Mouse (Mus musculus) spleen, adult 18-20 months (tissue): ENCODE data around the gene Otog.

Experiments
- DNase-seq, 2 experiments: peaks; one replicate each; pipeline ENCODE4 v3.0.0; 2022; ENCODE audit warnings: mixed read lengths in 2 of 2

The Otog gene

DNA sequence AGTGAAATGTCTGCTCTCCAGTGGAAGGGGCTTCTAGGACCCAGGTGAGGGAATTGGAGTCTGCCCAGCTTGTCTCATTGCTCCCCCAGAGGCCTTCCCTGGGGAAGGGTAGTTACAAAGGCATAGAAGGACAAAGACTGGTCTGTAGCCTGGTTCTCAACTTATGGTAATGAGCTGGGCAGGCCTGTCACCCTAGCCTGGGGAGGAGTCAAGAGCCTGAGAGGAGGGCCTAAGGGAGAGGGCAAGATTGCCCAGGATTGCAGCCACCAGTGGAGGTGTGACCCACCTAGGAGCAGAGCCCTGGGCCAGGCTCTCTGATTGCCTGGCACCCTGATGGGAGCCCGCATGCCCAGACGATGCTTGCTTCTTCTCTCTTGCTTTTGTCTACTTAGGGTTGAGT, at the start of gene Otog:
Gene Otog, plus strand, starts transcription at position 292 of the 400 bp plus-strand sequence.
- DNase-seq: no peak

DNA sequence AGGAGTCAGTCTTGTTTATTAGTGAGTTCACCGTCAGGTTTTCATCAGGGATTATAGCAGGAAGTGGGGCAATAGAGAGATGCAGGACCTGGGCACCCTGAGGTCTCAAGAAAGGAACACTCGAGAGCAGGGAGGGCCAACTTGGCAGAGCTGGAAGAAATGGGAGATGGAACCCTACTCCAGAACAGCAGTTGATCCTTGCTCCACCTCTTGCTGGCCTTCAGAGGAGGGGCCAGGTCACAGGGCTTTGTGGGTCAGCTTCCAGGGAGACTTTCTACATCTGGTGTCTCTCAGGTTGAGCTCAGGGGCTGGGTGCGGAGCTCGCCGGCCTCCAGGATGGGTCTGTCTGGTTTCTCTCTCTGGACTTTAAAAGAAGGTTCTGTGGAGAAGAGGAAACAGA, 45.4 kb upstream of the Otog start:
- DNase-seq: no peak

DNA sequence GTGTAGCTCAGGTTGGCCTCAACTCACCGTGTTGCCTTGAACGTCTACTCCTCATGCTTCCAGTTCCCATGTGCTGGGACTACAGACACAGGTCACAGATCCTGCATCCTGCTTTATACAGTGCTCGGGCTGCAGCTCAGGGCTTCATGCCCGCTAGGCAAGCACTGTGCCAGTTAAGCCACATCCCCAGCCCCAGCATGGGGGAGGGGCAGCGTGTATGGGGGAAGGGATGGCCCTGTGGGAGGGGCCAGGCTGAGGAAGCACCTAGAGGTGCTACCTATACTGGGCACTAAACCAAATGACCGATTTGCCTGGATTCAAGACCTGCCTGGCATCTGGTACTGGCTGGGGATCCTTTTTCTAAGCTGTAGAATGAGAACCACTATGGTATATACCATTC, 40.8 kb upstream of the Otog start:
- no peak for DNase-seq

DNA sequence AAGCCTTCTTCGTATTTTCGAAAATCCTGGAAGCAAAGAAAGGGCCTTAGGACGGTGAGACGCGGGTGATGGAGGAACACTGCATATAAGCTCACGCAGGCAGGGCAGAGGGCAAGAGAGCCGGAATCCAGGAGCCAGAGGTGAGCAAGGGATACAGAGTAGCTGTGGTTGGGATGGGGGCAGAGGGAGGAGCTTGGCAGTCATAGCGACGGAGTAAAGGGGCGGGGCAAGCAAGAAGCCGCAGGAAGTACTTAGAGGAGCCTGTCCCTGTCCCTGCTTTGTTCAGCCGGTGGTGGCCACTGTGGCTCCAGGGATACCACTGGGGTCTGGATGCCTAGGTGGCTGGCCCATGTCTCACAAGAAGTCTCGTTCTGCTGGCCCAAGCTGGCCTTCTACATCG, 39.1 kb upstream of the Otog start:
- DNase-seq: no peak

DNA sequence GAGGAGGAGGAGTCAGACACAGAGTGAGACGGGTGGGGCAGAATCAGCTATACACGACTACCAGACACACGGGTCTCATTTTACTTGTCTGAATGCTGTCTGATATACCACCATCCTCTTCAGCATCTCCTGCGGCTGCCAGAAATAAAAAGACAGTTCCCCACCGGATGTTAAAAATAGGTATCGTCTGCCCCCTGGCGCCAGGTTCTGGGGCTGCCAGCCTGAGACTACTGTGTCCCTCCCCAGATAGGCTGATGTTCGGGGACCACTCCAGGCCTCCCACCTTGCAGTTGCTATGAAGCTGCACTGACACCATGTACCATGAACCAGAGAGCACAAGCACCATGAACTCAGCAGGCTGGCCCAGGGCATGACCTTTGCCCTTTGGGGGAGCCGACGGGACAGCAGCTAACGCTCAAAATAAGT, 36.7 kb upstream of the Otog start:
- DNase-seq: peak in 1 of 2 experiments; percentile 56

DNA sequence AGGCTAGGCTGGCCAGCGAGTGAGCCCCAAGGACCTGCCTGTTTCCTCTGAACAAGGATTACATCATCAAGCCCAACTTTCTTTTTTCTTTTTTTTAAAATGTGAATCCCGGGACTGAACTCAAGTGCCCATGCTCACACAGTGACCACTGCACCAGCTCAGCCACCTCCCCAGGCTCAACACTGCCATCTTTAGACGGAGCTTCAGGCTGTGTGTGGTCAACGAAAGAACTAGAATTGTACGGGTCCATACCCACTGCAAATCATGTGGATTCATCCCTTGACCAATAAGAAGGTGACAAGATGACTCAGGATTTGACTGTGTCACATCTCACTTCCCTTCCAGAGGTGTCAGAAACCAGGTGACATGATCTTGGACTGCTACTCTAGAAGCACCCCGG, 36.0 kb upstream of the Otog start:
- no peak for DNase-seq

DNA sequence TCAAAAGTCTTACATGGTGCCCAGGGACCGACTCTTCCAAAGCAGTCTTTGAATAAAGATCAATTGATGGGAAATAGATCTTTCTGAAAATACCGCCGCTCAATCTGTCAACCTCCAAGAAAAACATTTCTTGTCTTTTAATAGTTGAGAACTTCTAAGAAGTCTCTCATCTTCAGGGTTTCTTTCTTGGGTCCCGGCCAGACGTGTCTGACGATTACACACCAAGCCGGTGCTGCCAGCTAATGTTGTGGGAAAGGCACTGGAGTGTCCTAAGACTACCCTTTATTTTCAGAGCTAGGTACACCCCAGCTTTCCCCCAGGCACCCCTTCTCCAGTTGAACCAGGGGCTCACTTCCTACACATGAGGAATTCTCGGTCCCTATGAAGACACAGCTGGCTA, 32.7 kb upstream of the Otog start:
- DNase-seq: no peak

DNA sequence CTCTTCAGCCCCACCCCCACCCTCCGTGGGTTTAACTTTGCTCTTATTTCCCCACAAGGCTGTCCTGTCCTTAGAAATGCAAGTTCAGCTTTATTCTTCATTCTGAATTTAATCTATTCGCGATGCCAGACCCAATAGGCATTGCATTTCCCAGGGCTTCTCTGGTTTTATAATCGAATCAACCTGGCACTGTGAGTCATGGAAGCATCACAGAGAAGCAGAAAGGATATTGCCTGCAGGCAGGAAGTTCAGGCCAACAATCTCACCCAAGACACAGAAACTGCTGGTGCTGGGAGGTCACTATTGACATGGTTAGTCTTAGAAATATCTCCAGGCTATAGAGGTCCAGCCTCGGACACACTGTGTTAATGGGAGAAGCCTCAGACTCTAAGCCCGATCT, 30.5 kb upstream of the Otog start:
- DNase-seq: no peak

DNA sequence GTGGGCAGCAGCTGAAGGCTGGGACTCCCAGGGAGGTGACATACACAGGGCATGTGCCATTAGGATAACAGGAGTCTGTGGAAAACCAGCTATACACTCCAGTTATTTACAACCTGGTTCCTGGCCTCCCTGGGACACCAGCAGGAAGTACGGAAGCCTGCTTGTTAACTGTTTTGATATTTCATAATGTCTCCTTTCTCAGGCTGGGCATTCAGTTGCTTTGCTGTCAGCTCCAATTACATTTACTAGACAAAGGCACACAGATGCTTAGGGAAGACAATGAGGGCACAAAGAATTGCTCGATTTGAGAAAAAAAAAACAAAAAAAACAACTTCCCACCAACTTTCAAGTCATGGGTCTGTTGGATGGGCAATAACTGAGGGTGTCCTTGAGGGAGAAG, 24.3 kb upstream of the Otog start:
- no peak for DNase-seq

DNA sequence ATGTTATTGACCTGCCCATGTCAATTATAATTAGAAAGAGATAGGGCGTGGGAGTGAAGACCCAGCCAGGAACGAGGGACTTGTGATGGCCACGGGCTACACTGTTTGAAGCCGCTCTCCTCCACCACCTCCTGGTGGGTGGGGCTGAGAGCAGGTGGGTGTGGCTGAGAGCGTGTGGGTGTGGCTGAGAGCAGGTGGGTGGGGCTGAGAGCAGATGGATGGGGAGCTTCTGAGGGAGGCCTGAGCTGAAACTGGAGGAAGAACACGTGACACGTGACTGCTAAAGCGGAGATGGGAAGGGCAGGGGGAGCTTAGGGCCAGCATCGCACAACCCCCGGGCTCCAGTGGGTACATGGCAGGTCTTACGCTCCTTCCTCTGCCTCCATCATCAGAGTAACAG, 22.4 kb upstream of the Otog start:
- no peak for DNase-seq

DNA sequence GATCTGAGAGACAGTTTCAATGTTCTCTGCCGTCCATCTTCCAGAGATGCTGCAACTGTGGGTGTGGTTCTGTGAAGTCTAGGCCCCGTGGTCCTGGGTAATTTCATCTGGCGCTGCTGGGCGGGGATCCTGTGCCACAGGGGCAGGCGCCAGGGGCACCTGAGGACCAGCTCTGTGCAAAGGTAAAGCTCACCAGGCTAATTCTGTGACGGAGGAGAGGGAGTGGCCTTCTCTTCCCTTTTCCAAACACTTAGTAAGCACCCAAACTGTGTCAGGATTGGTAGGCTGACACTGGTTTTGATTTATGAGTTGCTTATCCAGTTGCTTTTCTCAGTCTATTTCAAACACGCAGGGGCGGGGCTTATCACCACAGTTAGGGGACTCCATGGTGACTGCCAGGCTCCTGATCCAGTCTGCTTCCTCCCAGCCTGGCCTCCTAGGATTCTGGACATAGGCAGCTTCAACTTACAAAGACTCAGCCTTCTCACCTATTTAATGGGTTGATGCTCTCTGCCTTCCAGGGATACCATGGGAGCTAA, 20.1 kb upstream of the Otog start:
- DNase-seq: no peak

DNA sequence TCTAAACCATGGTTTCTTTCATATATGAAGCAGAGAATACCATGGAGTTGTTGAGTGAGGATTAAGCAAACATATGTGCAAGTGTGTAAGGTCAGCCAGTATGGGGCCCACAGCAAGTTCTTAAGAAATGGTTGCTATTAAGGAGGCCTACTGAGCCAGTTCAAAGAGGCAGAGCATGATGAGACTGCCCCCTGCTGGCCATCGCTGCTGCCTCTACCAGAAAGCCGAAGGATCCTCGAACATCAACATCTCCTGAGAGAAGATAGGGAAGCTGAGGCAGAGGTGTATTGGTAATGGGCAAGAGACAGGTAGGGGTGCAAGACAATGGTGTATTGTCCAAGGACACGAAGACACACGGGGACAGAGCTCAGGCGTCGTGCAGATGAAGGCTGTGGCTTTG, 14.5 kb upstream of the Otog start:
- DNase-seq: peak in 1 of 2 experiments; percentile 51

DNA sequence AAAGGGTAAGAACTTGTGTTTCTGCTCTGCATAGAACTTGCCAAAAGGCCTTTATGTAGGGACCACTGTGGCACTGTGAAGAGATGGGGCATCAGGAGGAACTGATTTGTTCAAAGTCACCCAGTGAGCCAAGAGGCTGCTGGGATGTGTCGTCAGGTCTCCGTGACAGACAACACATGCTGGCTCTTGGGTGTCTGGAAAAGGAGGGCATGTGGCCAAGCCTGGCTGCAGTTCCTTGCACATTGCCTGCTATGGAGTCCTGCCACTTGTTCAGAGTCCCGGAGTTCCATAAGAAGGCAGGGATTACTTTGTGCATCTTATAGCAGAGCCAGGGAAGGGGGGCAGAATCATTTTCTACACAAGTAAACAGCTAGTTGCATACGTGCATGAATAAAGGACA, 13.9 kb upstream of the Otog start:
- no peak for DNase-seq

DNA sequence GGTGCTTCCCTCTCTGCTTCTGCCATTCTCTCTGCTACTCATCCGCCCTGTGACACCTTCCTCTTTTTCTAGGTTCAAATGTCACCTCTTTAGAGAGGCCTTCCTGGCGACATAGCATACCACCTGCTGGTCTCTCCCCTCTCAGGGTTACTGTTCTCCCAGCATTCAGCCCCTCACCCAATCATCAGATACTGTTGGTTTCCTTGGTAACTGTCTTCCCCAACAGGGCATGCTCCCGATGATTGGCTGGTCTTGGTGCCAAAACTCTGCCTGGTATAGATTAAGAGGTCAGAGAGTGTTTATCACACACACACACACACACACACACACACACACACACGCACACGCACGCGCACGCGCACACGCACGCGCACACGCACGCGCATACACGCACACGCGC, 4.8 kb upstream of the Otog start:
- no peak for DNase-seq

DNA sequence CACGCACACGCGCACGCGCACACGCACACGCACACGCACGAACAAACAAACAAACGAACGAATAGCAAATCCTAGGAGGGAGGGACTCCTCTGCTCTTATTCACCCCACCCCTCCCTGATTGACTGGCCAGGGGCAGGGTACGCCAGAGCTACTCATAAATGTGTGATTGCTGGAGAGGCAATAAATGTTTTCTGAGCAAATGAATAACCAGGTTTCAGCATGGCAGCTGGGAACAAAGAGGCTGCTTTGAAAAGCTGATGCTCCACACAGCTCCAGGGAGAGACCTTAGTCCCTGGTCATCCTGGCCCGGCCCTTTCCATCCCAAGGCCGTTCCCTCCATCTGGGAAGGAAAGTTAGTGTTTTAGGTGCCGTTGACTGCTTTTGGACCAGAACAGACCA, 4.4 kb upstream of the Otog start:
- DNase-seq: no peak

DNA sequence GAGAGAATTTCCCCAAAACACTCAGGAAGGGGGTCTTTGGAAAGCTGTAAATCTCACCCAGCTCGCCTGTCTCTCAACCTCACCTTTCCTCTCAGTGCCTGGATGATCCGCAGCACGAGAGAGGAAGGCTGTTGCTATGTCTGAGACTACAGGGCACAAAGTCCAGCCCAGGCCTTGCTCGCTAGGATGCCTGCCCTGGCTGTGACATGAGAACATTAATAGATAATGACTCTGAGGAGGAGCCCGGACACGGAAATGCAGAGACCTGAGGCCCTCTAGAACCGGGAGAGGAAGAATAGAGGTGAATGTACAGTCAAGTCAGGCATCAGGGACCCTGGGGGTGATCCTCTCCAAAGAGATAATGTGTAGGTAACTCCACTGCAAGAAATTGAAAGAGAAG, 3.6 kb upstream of the Otog start:
- no peak for DNase-seq

DNA sequence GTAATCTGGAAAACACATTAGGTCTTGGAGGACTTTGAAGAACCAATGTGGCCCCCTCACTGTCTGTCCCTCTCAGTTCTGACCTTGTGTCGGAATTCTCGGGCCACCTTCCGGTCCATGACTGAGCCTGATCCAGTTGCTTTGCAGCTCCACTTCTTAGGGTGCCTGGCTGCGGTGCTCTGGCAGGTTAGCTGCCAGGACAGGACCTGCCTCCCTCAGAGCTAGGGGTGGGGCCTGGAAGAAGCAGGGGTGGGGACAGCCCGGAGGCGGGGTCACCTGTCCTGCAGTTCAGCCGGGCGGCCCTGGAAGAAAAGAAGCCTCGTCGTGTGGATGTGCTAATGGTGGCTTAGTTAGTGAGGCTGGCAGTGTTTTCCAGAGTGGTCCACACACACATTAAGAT, 2.4 kb upstream of the Otog start, which contains the start of gene Ush1c:
Gene Ush1c, minus strand, starts transcription at position 158 of the 400 bp plus-strand sequence.
- DNase-seq: no peak

DNA sequence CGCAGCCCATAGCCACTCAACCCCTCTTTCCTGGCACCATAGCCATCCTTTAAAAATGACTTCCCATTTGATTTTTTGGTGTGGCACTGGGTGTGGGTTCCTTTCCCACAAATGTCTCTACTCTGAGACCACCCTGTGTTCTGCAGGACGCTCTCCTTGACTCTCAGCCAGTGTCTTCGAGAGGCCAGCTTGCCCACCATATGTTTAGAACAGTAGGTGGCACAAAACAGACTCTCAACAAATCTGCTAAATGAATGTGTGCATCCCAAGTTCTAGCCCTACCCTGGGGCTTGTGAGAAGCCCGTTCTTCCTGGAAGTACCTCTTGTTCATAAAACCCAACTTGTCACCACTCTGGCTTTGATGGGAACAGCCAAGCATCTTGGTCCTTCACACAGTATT, 696 bp upstream of the Otog start:
- DNase-seq: no peak

DNA sequence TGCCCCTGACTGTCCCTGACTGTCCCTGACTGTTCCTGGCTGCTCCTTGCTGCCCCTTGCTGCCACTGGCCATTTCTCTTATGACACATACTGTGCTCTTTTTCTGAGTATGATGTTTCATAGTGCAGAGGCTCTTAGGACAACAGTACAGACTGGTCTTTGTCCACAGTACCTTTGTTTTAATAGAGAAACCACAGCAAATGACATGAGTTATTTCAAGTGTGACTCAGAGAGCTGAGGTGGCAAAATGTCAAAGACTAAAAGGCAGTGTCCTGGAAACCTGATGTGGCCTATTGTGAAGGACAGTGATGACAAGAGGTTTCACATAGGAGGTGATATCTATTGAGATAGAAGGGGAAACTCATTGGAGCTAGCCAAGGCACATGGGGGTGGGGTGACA, 6.1 kb downstream of the Otog start:
- no peak for DNase-seq

DNA sequence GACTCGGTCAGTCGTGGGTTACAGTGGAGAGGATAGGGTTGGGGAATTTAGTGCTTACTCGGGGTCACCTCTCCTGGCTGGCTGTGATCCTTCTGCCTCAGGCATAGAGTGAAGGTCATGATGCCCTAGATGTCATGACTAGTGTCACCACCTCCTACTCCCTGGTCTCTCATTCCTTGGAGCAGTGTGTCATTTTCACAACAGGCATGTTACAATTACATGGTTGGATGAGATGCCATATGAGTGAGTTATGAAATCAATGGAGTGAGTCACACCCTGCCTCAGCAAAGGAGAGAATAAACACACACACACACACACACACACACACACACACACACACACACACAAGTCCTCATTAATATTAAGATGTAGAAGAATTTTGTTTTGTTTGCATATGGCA, 6.8 kb downstream of the Otog start:
- DNase-seq: no peak

DNA sequence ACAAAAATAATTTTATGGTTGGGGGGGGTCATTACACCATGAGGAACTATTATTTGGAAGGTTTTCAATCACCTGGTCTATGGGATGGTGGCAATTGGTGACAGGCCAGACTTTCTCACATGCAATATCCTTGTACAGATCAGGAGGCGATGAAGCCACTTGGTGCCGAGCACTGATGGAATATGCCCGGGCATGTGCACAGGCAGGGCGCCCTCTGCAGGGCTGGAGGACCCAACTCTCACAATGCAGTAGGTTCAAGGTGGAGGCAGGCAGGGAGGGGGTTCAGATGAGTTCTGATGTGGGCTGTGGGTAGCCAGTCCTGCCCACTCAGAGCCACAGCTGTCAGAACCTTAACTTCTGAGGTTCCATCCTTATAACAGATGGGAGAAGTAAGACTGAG, 11.1 kb downstream of the Otog start:
- DNase-seq: no peak

DNA sequence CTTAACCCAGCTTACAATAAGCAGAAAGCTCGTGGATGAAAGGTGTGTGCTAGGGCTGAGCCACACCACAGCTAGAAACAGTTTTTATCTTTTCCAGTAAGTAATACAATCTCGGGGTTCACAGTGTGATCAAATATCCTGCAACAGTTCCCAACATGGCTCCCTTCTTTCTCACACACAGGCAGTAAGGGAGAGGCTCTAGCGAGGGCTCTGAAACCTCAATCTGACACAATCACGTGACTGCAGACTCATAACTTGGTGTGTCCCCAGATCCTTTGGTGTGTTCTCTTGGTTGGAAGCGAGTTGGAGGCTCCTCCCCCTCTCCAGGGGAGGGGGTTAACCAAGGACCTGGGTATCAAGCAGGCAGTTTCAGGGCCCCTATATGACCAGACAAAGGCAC, 35.4 kb downstream of the Otog start:
- no peak for DNase-seq

DNA sequence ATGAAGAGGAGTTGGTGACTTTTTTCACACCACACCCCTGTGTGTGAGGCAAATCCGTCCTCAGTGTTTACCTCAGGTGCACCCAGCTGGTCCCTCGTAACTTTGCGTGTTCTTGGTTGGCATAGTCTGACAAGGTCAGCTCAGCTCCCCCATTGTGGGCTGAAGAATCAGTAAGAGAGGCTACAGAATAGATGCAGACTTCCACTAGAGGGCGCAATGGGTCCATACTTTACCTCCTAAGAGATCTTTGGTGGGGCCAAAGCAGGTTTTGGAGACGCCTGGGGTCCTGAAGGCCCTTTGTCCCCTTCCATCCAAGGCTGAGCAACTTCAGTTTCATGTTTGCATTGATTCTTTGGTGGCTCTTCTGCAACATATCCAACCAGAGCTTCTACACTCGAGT, 39.2 kb downstream of the Otog start:
- peak in 1 of 2 experiments; percentile 61 for DNase-seq

DNA sequence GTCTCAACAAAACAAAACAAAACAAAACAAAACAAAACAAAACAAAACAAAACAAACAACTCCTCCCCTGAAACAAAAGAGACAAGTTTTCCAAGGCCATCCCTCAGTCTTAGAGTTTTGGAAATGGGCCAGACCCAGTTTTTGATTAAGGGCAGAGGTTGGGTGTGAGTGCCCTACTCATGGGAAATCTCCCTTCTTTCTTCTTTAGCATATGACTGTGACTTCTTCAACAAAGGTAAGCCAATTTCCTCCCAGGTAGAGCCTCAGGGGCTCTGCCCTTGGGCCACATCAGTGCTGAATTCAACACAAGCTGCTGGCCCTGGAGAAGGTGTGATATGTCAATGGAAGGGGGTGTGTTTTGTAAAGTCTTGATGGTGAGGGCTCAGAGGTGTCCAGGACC, 40.1 kb downstream of the Otog start:
- DNase-seq: no peak

DNA sequence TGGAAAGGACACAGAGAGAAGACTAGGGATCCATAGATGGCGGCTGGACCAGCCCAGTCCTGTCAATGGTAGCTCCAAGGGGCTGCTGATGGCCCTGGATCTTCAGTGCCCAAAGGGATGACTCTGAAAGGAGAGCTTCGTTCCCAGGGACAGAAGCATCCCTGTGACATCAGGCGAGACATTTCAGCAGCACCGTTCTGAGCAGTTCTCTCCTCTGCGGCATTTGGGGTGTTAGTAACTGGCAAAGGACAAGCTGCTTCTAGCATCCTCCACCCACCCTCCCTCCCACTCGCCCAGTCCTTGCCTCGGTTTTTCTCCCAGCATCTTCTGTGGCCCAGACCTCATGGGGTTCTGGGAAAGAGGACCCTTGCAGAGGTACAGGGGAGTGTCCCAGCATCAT, 41.5 kb downstream of the Otog start:
- DNase-seq: no peak

DNA sequence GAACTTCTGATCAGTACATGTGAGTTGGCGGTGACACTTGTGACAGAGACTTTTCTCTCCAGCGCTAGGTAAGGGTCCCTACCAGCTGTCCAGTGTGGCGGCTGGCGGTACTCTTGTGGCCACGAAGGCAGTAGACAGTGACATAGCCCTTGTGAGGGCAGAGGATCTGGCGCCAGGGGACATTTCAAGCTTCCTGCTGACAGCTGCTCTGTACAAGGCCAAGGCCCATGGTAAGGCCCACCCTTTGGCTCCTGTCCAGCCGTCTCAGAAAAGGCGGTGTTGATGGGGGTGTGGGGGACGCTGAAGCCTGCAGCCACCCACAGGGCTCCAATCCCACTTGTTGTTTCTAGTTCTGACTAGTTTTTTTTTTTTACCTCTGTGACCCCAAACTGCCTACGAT, 42.9 kb downstream of the Otog start:
- DNase-seq: peak in 1 of 2 experiments; percentile 7
